Comparison of ENCODE assay signal across 8 mouse cellular contexts in the genomic region with DNA sequence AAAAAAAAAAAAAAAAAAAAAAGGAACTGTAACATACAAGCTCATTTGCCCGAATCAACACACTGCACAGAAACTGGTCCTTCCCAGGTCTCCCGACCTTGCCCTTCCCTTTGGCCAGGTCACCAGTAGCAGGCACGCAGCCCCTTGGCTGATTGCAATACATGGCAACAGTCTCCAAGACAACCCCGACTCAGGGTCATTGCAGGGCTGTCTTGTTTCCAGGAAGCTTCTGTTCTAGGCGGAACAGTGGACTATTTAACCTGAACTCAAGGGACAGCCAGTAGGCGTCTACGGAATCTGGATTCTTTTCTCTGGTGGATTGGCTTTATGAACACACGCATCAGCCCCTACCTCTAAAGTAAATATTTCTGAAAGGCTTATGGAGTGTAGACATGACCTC.
DNase-seq lines count a peak whose midpoint lies in the region; ATAC-seq and TF ChIP-seq lines count a peak whose summit lies in the region.

No protein-coding gene starts in this region.

- H3K4me2 ChIP-seq in CH12.LX (ENCODE audit: insufficient read depth, low read depth, poor library complexity, severe bottlenecking), result no peak overlapping the region

- no peak for TF ChIP-seq CTCF in CH12.LX (conservative IDR thresholded peaks at IDR 0.05 in 1 of 2, IDR thresholded peaks at IDR 0.05 in 1 of 2; ENCODE audit: low read depth in 2 of 2, low read length in 2 of 2)

- in situ Hi-C loops in CH12.LX (cut with MboI; ENCODE audit: low pct_ligation_motif_present, low pct_unique_long_range_greater_than_20kb, low sequenced_read_pairs), result no loop called here

- no peaks in the 10 kb centered on the region for H3K36me3 ChIP-seq in CH12.LX (replicated peaks in 1 of 2; ENCODE audit: control insufficient read depth in 1 of 2, insufficient read depth in 1 of 2, low read length in 1 of 2)

- H3K79me2 ChIP-seq in CH12.LX (replicated peaks; ENCODE audit: control insufficient read depth, extremely low read depth, insufficient read depth, poor library complexity, severe bottlenecking), result no peaks in the 10 kb centered on the region

- no peak for TF ChIP-seq EP300 in CH12.LX (IDR thresholded peaks at IDR 0.05; ENCODE audit: low read length)

- peak; percentile 9 for DNase-seq in CH12.LX (ENCODE audit: extremely low read depth)
- peak; percentile 7 for DNase-seq in Muller cell, postnatal 12 days (ENCODE audit: inconsistent ontology term)
- peak; percentile 98 for DNase-seq in heart, adult 11 months
- peak; percentile 58 for DNase-seq in kidney, postnatal 10 days
- DNase-seq in ovary, postnatal 14 days (ENCODE audit: low spot score), result peak; percentile 11
- DNase-seq in layer of hippocampus, postnatal 25 days (ENCODE audit: extremely low spot score in 1 of 2, low spot score in 1 of 2), result no peak

- dilution Hi-C loops in CH12.LX (cut with MboI; ENCODE audit: extremely low pct_ligation_motif_present, extremely low pct_unique_long_range_greater_than_20kb, low sequenced_read_pairs), result no loop called here

- peaks cover 2 to 28% of the 10 kb centered on the region in 2 experiments; a peak in 3 of 4 replicates for H3K4me1 ChIP-seq in CH12.LX (ENCODE audit: control insufficient read depth in 1 of 2, insufficient read depth in 2 of 2)

- TF ChIP-seq RAD21 in CH12.LX (IDR thresholded peaks at IDR 0.05; ENCODE audit: low read depth, low read length), result no peak

- no peaks in the 10 kb centered on the region for H3K27me3 ChIP-seq in CH12.LX (replicated peaks)

- no peak overlapping the region for H3K9ac ChIP-seq in CH12.LX (ENCODE audit: insufficient read depth, low read depth)

- peaks cover 3% of the 10 kb centered on the region for H3K9me3 ChIP-seq in CH12.LX (replicated peaks; ENCODE audit: low read length)

- no peak for TF ChIP-seq POLR2A in CH12.LX (IDR thresholded peaks at IDR 0.05; ENCODE audit: low read depth, low read length)

- no peak overlapping the region for H3K27ac ChIP-seq in CH12.LX (ENCODE audit: insufficient read depth, low read depth)

- no peak for ATAC-seq in erythroblast, adult 5-6 weeks (replicated peaks; ENCODE audit: low FRiP score, poor library complexity, severe bottlenecking)
- ATAC-seq in monocyte, adult 5-6 weeks (replicated peaks; ENCODE audit: insufficient number of reproducible peaks, low FRiP score, low TSS enrichment, poor library complexity, severe bottlenecking), result no peak

- no peak overlapping the region for H3K4me3 ChIP-seq in CH12.LX (replicated peaks in 1 of 3; ENCODE audit: low read depth in 2 of 3, low read length in 2 of 3, poor library complexity in 1 of 3)

TF ChIP-seq in CH12.LX, 34 proteins besides CTCF, POLR2A, EP300 and RAD21:
- TF ChIP-seq MAFK (IDR thresholded peaks at IDR 0.05; ENCODE audit: insufficient replicate concordance, low read length) (no peak), E2F4 (IDR thresholded peaks at IDR 0.05; ENCODE audit: insufficient replicate concordance, low read depth, low read length) (no peak), POLR2AphosphoS2 (IDR thresholded peaks at IDR 0.05; ENCODE audit: low read depth, low read length) (no peak), GABPA (IDR thresholded peaks at IDR 0.05; ENCODE audit: insufficient replicate concordance, low read depth, low read length) (no peak), TCF12 (IDR thresholded peaks at IDR 0.05; ENCODE audit: low read depth, low read length) (no peak)
TF ChIP-seq in CH12.LX: peak in this region for 0.

Comparison
In these comparisons a context has a peak if more than half of its experiments do, and no peak if none do; other contexts are left out.
1. DNase-seq: peak in CH12.LX (single experiment), Muller cell, postnatal 12 days (single experiment), heart, adult 11 months (single experiment), kidney, postnatal 10 days (single experiment) and ovary, postnatal 14 days (single experiment); none in layer of hippocampus, postnatal 25 days (0 of 2).